Mouse (Mus musculus) common myeloid progenitor, adult 5-6 weeks (primary cell): ENCODE measurements around the gene Mthfsd. TPM values are rescaled to one million over a fixed set of nuclear protein-coding genes. Genes with fewer than 3 reads are reported as not detected.

Experiments
- ATAC-seq: replicated peaks from 2 replicates; pipeline ENCODE4 v1.8.0; 2016; ENCODE audit warnings: low read depth, mild to moderate bottlenecking, moderate TSS enrichment, inconsistent platforms; ENCODE audit not compliant: poor library complexity, severe bottlenecking
- total RNA-seq: library from RNA; stranded (forward); fragments of 200-1000, 187-1606 nt; gene quantifications from 2 replicates; pipeline ENCODE4 v1.2.3, GENCODE M21; 2017

Gene Mthfsd
- total RNA-seq, 1 experiment from 2014 or later = 12.0 TPM

DNA sequence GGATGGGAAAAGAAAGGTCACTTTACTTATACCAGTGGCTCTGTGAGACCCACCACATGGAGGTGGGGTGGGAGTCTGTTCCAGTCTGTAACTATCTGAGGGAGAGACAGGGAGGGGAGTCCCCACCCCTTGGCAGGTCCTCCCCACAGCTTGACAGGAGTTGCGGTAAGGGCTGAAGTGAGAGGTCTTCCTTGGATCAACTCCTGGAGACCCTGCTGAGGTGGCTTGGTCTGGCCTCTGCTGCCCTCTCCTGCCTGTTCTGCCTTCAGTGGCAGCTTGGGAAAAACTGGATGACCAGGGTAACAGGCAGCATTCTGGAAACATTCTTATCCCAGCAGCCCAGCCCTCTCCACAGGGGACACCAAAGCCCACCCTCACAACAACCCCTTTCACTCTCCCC, 17.5 kb downstream of the Mthfsd start:
- no peak for ATAC-seq

- ATAC-seq = no peak
Measured at GRCm38 (mm10) chr8:121089631-121090380, 18.4 kb downstream of the Mthfsd start.

DNA sequence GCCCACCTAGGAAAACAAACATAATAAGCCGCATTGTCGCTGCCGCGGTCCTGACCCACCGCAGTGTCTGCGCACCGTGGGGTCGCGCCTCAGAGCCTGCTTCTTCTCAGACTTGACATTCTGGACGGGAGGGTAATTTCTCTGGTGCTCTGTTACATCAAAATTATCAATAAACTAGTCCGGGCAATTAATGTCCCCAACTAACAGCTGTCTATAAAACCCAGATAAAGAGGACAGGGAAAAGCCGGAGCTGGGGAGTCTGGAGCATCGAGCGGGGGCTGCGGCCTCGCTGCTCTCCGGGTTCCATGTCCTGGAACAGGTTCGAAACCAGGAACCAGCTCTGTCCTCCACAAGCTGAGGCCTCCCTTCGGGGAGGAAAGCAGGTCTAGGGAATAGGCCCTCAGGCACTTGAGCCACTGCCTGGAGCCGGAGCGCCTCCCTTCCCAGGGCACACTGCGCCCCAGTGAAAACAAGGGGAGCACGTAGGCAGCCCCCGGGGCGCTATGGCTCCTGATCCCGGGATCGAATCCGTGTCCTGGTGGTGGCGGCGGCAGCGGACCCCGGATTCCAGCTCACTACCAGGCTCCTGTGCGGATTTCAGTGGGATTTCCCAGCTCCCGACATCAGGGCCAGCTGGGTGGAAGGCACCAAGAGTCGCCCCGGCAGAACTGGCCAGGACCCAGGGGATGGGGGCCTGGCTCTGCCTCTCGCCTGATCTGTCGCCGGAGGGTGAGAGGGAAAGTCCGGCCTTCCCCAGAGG, 19.1 kb downstream of the Mthfsd start:
- ATAC-seq = no peak

- ATAC-seq = no peak
Measured at GRCm38 (mm10) chr8:121088281-121088680, 19.9 kb downstream of the Mthfsd start.

DNA sequence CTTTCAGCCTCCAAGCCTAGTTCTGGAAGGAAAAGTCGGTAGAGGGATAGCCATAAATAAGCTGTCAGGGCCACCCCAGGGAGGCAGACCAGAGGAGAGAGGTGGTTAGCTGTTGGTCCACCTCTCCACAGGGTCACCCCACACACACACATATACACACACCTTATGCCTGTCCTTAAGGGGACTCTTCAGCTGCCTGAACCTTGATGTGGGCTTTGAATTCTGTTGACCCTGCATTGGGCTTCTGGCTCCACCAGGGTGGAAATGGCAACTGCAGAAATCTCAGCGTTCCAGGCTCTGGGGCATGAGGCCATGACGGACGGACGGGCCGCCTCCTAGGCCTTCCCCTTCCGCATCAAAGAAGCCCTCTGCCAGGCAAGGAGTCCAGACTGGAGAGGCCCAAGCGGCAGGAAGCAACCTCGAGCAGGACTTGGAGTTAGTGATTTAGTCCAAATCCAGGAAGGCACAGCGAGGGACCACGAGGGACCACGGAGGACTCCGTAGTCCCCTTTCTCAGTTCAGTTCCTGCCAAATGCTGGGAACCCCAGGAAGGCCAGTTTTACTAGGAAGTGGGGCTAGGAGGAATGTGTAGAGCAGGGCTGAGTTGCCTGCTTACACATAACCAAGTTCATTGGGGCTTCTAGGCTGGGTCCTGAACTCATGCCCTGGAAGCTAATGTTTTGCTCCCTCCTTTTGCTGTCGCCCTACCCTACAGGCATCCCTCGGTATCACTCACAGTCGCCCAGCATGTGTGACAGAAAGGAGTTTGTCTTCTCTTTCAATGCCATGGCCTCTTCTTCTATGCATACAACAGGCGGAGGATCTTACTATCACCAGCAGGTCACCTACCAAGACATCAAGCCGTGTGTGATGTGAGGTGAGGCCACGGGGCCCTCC, 21.9 kb downstream of the Mthfsd start:
- ATAC-seq = no peak

DNA sequence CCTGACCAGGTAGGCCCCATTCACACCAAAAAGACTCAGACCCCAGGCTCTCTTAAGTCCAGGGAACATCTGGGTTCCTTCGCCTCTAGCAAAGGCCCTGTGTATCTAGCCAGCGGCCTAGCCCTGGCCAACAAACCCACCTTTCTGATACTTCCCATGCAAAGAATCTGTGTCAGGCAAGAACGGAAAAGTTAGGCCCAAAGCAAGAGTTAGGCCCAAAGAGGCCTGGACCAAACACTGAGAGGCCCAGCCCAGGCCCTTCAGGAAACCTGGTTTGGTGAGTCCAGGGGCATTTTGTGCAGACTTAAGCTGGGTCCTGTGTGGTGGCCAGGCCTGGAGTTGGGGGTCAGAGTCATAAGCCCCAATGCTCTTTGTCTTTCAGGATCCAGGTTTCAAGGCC, 22.6 kb downstream of the Mthfsd start:
- ATAC-seq = no peak

GRCm38 (mm10) chr8:121085011-121085410, 23.2 kb downstream of the Mthfsd start:
- ATAC-seq = no peak

- no peak for ATAC-seq
Measured at GRCm38 (mm10) chr8:121084210-121084951, 23.8 kb downstream of the Mthfsd start, which contains the start of gene Foxf1. Foxf1 (plus strand) TSS chr8:121084386.

DNA sequence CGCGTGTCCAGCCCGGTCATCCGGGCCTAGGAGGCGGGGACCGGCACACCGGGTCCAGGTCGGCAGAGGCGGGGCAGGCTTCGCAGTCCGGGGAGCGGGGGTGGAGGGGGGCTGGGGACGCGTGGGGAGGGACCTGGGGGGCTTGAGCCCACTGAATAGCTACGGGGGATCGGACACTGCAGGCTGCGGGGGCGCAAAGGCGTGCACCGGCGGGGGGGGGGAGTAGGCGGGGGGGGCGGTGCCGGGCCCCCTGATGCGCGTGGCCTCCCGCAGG, 24.3 kb downstream of the Mthfsd start:
- no peak for ATAC-seq

- ATAC-seq = peak; percentile 40; the same call in 1 of the 2 replicates
Measured at GRCm38 (mm10) chr8:121083093-121083935, 24.9 kb downstream of the Mthfsd start.

GRCm38 (mm10) chr8:121082218-121083092, 25.7 kb downstream of the Mthfsd start:
- no peak for ATAC-seq

GRCm38 (mm10) chr8:121081398-121081797, 26.8 kb downstream of the Mthfsd start:
- no peak for ATAC-seq

DNA sequence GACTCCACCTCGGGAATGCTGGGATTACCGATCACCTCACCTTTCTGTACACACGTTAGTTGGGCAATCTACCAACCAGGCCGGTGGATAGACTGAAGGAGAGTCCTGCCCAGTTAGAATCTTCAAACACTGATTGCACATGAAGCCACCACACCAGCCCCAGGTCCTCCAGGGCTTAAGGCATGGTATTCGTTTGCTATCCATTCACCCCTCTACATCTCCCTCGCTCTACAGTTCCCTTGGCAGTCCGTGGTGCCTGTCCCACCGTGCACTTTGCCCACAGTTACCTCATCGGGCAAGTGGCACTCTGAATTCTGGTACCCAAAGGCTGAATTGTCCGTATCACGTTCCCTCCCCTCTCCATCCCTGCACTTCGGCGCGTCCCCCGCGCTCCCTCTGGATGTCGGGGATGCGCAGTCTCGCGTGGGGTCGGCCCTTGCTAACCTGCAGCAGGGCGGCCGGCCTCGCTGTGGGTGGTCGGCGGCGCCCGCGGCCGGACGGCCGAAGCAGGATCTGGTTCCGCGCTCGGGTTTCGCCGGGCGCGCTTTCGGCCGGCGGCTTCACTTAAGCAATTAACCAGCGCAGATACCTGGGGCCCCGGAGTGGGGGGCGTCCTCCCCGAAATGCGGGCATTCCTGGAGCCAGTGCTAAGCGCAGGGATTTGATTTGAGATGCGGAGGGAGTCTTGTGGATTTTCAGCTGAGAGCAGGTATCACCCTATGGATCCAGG, 27.7 kb downstream of the Mthfsd start:
- ATAC-seq = no peak

DNA sequence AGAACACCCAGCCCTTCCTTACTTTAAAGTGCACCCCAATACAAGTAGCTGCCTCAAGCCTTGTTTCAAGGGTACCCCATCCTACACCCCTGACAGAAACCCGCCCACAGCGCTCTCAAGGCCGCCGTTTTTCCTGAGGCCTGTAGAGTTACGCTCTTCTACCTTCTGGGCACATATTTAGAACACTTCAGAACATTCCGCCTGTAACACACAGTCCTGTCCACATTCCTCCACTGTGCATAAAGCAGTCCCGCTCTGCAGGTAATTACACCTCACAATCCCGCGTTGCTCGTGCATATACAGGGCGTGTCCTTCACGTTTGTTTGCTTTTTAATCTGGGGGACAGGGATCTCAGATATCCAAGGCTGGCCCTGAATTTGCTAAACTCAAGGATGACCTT, 28.2 kb downstream of the Mthfsd start:
- no peak for ATAC-seq

- ATAC-seq = no peak
Measured at GRCm38 (mm10) chr8:121079201-121079600, 29.0 kb downstream of the Mthfsd start.

DNA sequence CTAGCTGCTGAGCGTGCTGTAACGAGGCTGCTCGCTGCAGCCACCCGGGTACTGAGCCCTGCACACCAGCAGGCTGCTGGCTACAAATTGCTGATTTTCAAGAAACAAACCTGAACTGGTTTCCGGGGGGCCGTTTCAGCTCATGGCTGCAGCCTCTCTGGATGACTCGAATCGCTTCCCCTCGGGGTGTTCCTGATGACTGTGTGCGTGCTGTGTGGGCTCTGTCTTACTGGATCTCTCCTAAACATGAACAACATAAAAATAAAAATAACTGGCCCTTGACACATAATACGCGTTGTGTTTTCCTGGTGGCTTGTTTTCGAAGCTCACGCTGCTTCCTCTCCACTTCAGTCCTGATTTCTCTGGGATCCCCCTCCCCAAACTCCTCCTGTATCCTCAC, 29.5 kb downstream of the Mthfsd start:
- no peak for ATAC-seq

- no peak for ATAC-seq
Measured at GRCm38 (mm10) chr8:121076555-121076954, 31.6 kb downstream of the Mthfsd start.

GRCm38 (mm10) chr8:121075936-121076335, 32.3 kb downstream of the Mthfsd start:
- no peak for ATAC-seq
